Mouse (Mus musculus): ENCODE data around the gene Cachd1. TPM values are rescaled to one million over a fixed set of nuclear protein-coding genes. Genes with fewer than 3 reads are reported as not detected.

The Cachd1 gene
- polyA plus RNA-seq, 1 experiment from 2014 or later: 23.4 TPM

- DNase-seq (ENCODE audit: low spot score): no peak
- no peak for ATAC-seq (ENCODE audit: low FRiP score)
- Histone ChIP-seq H3K36me3 (ENCODE audit: control insufficient read depth, insufficient read depth, low read length) (0 out of 2 replicates have a peak, but pooled peaks cover 3% of the 10 kb centered on the region), H3K9me3 (ENCODE audit: control insufficient read depth, low read length) (no peaks in the 10 kb centered on the region), H3K27ac (ENCODE audit: low read depth, low read length) (no peak overlapping the region), H3K27me3 (ENCODE audit: control insufficient read depth, insufficient read depth, low read length) (no peaks in the 10 kb centered on the region), H3K9ac (ENCODE audit: low read depth, low read length) (no peak overlapping the region), H3K4me1 (replicated peaks; ENCODE audit: control insufficient read depth, insufficient read depth, low read length) (no peaks in the 10 kb centered on the region), H3K4me3 (ENCODE audit: low read depth, low read length) (no peak overlapping the region), H3K4me2 (replicated peaks; ENCODE audit: low read depth, low read length) (no peak overlapping the region)
- 85% methylated on average over 3 of the region's 3 CpGs for WGBS
Observed at GRCm38 (mm10) chr4:100926608-100927007, 150.1 kb downstream of the Cachd1 start.

GRCm38 (mm10) chr4:100927059-100927458, 150.6 kb downstream of the Cachd1 start:
- no peaks in the 10 kb centered on the region for H3K4me1 ChIP-seq (replicated peaks; ENCODE audit: control insufficient read depth, insufficient read depth, low read length)
- 73% methylated on average over 2 of the region's 2 CpGs for WGBS
- 0 out of 2 replicates have a peak, but pooled peaks cover 3% of the 10 kb centered on the region for H3K36me3 ChIP-seq (ENCODE audit: control insufficient read depth, insufficient read depth, low read length)
- no peak overlapping the region for H3K27ac ChIP-seq (ENCODE audit: low read depth, low read length)
- H3K27me3 ChIP-seq (ENCODE audit: control insufficient read depth, insufficient read depth, low read length): no peaks in the 10 kb centered on the region
- no peak for DNase-seq (ENCODE audit: low spot score)
- H3K9ac ChIP-seq (ENCODE audit: low read depth, low read length): no peak overlapping the region
- H3K4me2 ChIP-seq (replicated peaks; ENCODE audit: low read depth, low read length): no peak overlapping the region
- no peak overlapping the region for H3K4me3 ChIP-seq (ENCODE audit: low read depth, low read length)
- no peaks in the 10 kb centered on the region for H3K9me3 ChIP-seq (ENCODE audit: control insufficient read depth, low read length)
- no peak for ATAC-seq (ENCODE audit: low FRiP score)

GRCm38 (mm10) chr4:100943689-100944088, 167.2 kb downstream of the Cachd1 start:
- H3K9me3 ChIP-seq (ENCODE audit: control insufficient read depth, low read length): no peaks in the 10 kb centered on the region
- ATAC-seq (ENCODE audit: low FRiP score): no peak
- DNase-seq (ENCODE audit: low spot score): no peak
- no peaks in the 10 kb centered on the region; the same call in 1 of the 2 replicates for H3K36me3 ChIP-seq (ENCODE audit: control insufficient read depth, insufficient read depth, low read length)
- no peak overlapping the region for H3K27ac ChIP-seq (ENCODE audit: low read depth, low read length)
- H3K4me3 ChIP-seq (ENCODE audit: low read depth, low read length): no peak overlapping the region
- WGBS: 63% methylated on average over 7 of the region's 7 CpGs
- no peak overlapping the region for H3K4me2 ChIP-seq (replicated peaks; ENCODE audit: low read depth, low read length)
- H3K4me1 ChIP-seq (replicated peaks; ENCODE audit: control insufficient read depth, insufficient read depth, low read length): no peaks in the 10 kb centered on the region
- H3K27me3 ChIP-seq (ENCODE audit: control insufficient read depth, insufficient read depth, low read length): no peaks in the 10 kb centered on the region
- no peak overlapping the region for H3K9ac ChIP-seq (ENCODE audit: low read depth, low read length)

GRCm38 (mm10) chr4:100944276-100944675, 167.8 kb downstream of the Cachd1 start:
- Histone ChIP-seq H3K4me1 (replicated peaks; ENCODE audit: control insufficient read depth, insufficient read depth, low read length) (no peaks in the 10 kb centered on the region), H3K4me2 (replicated peaks; ENCODE audit: low read depth, low read length) (no peak overlapping the region), H3K4me3 (ENCODE audit: low read depth, low read length) (no peak overlapping the region), H3K9me3 (ENCODE audit: control insufficient read depth, low read length) (no peaks in the 10 kb centered on the region), H3K27ac (ENCODE audit: low read depth, low read length) (no peak overlapping the region), H3K9ac (ENCODE audit: low read depth, low read length) (no peak overlapping the region), H3K27me3 (ENCODE audit: control insufficient read depth, insufficient read depth, low read length) (no peaks in the 10 kb centered on the region), H3K36me3 (ENCODE audit: control insufficient read depth, insufficient read depth, low read length) (no peaks in the 10 kb centered on the region; the same call in 1 of the 2 replicates)
- DNase-seq (ENCODE audit: low spot score) (no peak), ATAC-seq (ENCODE audit: low FRiP score) (no peak)
- WGBS: 72% methylated on average over 3 of the region's 3 CpGs

- Histone ChIP-seq H3K27ac (ENCODE audit: low read depth, low read length) (no peak overlapping the region), H3K36me3 (ENCODE audit: control insufficient read depth, insufficient read depth, low read length) (no peaks in the 10 kb centered on the region; the same call in 1 of the 2 replicates), H3K9me3 (ENCODE audit: control insufficient read depth, low read length) (no peaks in the 10 kb centered on the region), H3K9ac (ENCODE audit: low read depth, low read length) (no peak overlapping the region), H3K4me3 (ENCODE audit: low read depth, low read length) (no peak overlapping the region), H3K4me2 (replicated peaks; ENCODE audit: low read depth, low read length) (no peak overlapping the region), H3K27me3 (ENCODE audit: control insufficient read depth, insufficient read depth, low read length) (no peaks in the 10 kb centered on the region), H3K4me1 (replicated peaks; ENCODE audit: control insufficient read depth, insufficient read depth, low read length) (no peaks in the 10 kb centered on the region)
- ATAC-seq (ENCODE audit: low FRiP score) (no peak), DNase-seq (ENCODE audit: low spot score) (no peak)
- 93% methylated on average over 13 of the region's 13 CpGs for WGBS
Observed at GRCm38 (mm10) chr4:100945171-100945899, 168.9 kb downstream of the Cachd1 start.

GRCm38 (mm10) chr4:100948494-100949425, 172.3 kb downstream of the Cachd1 start:
- Histone ChIP-seq H3K9me3 (ENCODE audit: control insufficient read depth, low read length) (no peaks in the 10 kb centered on the region), H3K4me3 (ENCODE audit: low read depth, low read length) (no peak overlapping the region), H3K27me3 (ENCODE audit: control insufficient read depth, insufficient read depth, low read length) (no peaks in the 10 kb centered on the region), H3K36me3 (ENCODE audit: control insufficient read depth, insufficient read depth, low read length) (no peaks in the 10 kb centered on the region; the same call in 1 of the 2 replicates), H3K4me1 (replicated peaks; ENCODE audit: control insufficient read depth, insufficient read depth, low read length) (no peaks in the 10 kb centered on the region), H3K4me2 (replicated peaks; ENCODE audit: low read depth, low read length) (no peak overlapping the region), H3K9ac (ENCODE audit: low read depth, low read length) (no peak overlapping the region), H3K27ac (ENCODE audit: low read depth, low read length) (no peak overlapping the region)
- DNase-seq (ENCODE audit: low spot score) (no peak), ATAC-seq (ENCODE audit: low FRiP score) (no peak)
- WGBS: 81% methylated on average over 17 of the region's 17 CpGs

GRCm38 (mm10) chr4:100950316-100950715, 173.8 kb downstream of the Cachd1 start:
- Histone ChIP-seq H3K36me3 (ENCODE audit: control insufficient read depth, insufficient read depth, low read length) (no peaks in the 10 kb centered on the region; the same call in 1 of the 2 replicates), H3K4me3 (ENCODE audit: low read depth, low read length) (no peak overlapping the region), H3K4me2 (replicated peaks; ENCODE audit: low read depth, low read length) (no peak overlapping the region), H3K27ac (ENCODE audit: low read depth, low read length) (no peak overlapping the region), H3K9me3 (ENCODE audit: control insufficient read depth, low read length) (no peaks in the 10 kb centered on the region), H3K27me3 (ENCODE audit: control insufficient read depth, insufficient read depth, low read length) (no peaks in the 10 kb centered on the region), H3K9ac (ENCODE audit: low read depth, low read length) (no peak overlapping the region), H3K4me1 (replicated peaks; ENCODE audit: control insufficient read depth, insufficient read depth, low read length) (no peaks in the 10 kb centered on the region)
- whole genome bisulfite sequencing: 94% methylated on average over 5 of the region's 5 CpGs
- DNase-seq (ENCODE audit: low spot score) (no peak), ATAC-seq (ENCODE audit: low FRiP score) (no peak)

GRCm38 (mm10) chr4:100951876-100952275, 175.4 kb downstream of the Cachd1 start:
- Histone ChIP-seq H3K27me3 (ENCODE audit: control insufficient read depth, insufficient read depth, low read length) (no peaks in the 10 kb centered on the region), H3K9ac (ENCODE audit: low read depth, low read length) (no peak overlapping the region), H3K4me3 (ENCODE audit: low read depth, low read length) (no peak overlapping the region), H3K27ac (ENCODE audit: low read depth, low read length) (no peak overlapping the region), H3K4me1 (replicated peaks; ENCODE audit: control insufficient read depth, insufficient read depth, low read length) (no peaks in the 10 kb centered on the region), H3K36me3 (ENCODE audit: control insufficient read depth, insufficient read depth, low read length) (no peaks in the 10 kb centered on the region), H3K4me2 (replicated peaks; ENCODE audit: low read depth, low read length) (no peak overlapping the region), H3K9me3 (ENCODE audit: control insufficient read depth, low read length) (no peaks in the 10 kb centered on the region)
- 80% methylated on average over 8 of the region's 8 CpGs for WGBS
- ATAC-seq (ENCODE audit: low FRiP score): no peak
- DNase-seq (ENCODE audit: low spot score): no peak

All from hindbrain, embryonic 11.5 days (tissue).